Mouse (Mus musculus): ENCODE data around the gene Qtrt1.
"Not testable (repeated sequence)": the region's sequence is repeated elsewhere in the genome, so short reads cannot be mapped to it uniquely, and the experiment has no call there.

Qtrt1 gene

GRCm38 (mm10) chr9:21450270-21450669 is 38.6 kb downstream of the Qtrt1 start:
- no peak for DNase-seq (ENCODE audit: low spot score)

GRCm38 (mm10) chr9:21451391-21451790 is 39.8 kb downstream of the Qtrt1 start:
- DNase-seq (ENCODE audit: low spot score): no peak

DNA sequence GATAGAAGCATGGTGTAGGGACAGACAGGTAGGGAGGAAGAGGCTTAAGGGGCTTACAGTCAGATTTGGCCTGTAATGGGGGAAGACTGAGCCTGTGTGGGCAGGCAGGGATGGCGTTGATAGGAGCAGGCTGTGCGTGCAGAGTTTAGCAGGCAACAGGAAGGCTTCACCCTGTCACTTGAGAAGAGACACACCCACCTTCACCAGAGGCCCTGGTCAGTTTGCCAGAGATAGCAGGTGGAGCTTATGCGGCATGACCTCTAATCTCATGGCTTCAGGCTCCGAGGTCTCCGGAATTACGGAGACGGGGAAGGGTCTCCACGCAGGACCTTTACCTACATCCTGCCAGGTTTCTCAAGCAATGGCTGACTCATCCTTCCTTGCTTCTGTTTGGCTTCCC is 40.2 kb downstream of the Qtrt1 start:
- DNase-seq (ENCODE audit: low spot score): no peak

DNA sequence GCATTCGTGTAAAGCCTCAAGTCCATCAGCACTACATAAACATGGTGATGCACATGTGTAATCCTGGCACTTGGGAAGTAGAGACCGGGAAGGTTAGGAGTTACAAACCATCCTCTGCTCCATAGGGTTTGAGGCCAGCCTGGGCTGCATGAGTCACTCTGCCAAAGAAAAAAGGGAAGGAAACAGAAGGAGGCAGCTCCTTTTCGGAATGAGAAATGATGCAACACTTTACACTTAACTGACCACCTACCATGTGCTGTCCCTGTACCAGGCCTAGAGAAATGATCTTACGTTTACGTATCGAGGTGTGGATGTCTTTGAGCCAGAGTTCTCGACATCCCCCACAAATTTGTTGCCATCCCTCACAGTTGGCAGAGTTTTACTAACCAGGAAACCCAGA is 41.4 kb downstream of the Qtrt1 start:
- DNase-seq (ENCODE audit: low spot score): no peak

- no peak for DNase-seq (ENCODE audit: low spot score)
These were observed 41.8 kb downstream of the Qtrt1 start for GRCm38 (mm10) chr9:21453459-21453858.

DNA sequence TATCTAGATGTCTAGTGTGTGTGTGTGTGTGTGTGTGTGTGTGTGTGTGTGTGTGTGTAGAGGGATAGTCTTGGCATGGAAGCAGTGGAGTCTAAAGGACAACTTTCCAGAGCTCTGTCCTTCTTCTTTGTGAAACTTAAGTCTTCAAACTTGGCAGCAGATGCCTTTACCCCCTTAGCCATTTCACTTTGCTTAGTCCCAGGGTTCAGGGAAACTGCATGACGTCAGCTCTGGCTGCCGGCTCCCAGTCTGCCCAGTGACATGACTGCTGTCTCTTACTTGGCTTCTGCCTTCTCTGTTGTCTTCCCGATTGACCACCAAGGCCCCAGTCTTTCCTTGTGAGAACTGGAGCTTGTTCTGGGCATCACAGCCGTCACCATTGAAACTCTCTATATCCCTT is 42.9 kb downstream of the Qtrt1 start:
- no peak for DNase-seq (ENCODE audit: low spot score)

GRCm38 (mm10) chr9:21455103-21455770 is 43.6 kb downstream of the Qtrt1 start:
- DNase-seq (ENCODE audit: low spot score): no peak

DNA sequence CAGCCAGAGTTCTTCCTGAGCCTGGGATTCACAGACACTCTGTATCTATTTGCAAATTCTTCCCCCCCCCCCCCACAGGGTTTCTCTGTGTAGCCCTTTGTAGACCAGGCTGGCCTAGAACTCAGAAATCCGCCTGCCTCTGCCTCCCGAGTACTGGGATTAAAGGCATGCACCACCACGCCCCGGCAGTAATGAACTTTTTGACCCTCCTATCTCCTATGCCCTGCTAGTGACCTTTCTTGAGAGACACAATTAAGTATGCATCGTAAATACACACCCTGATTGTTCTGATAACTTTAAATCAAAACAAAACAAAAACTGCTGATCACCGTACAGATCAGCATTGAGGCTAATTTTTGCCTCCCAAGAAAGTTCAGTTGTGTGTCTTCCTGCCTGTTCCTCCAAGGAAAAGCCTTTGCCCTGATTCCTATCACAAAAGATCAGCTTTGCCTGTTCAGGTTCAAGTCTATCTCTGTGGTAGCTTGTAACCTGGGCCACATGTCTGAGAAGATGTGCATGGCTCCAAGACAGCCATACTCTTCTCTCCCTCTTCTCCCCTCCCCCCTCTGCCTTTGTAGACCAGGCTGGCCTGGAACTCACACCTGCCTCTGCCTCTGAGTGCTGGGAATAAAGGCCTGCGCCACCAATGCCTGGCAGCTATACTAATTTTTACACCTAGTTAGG is 44.8 kb downstream of the Qtrt1 start:
- DNase-seq (ENCODE audit: low spot score): no peak

DNA sequence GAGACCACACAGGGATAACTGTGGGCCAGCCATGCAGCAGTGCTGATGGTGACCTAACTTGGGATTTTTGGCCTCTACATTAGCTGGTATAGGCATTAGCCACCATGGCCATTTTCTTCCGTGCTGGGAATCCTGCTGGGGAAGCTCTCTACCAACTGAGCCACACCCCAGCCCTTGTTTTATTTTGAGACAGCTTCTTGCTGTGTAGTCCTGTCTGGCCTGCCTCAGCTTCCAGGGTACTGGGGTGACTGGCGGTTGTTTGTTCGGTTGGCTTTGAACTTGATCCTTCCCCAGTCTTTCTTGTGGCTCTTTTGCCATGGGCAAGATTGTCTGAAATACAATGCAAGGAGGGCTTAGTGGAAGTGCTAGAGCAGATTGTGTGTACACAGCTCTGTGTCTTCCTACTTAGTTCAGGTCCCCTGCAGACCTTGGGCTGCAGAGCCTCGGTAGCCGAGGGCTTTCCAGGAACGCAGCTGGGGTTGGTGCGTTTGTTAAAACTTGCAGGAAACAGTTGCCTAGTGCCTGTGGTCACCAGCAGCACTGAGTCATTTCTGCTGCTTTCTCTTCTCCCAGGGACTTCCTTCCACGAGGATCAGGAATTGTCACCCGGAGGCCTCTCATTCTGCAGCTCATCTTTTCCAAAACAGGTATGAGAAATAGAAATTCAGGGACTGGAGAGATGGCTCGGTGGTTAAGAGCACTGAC is 45.4 kb downstream of the Qtrt1 start:
- DNase-seq (ENCODE audit: low spot score): no peak

DNA sequence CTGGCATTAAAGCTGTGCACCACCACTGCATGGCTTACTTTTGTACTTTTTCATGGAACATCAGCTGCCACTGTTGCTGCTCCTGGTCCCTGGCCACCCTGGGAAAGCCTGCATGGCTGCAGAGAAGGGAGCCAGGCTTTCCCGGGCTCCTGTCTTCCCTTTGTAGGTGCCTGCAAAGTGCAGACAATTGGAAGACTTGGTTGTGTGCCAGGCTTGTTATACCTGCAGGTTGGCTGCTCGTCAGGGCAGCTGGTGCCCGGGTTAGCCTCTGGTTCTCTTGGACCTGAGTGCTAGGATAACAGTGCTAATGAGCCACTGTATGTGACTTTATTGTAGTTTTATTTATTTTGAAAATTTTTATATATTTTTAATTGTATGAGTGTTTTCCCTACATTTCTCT is 47.2 kb downstream of the Qtrt1 start:
- DNase-seq (ENCODE audit: low spot score): no peak

GRCm38 (mm10) chr9:21460400-21460940 is 48.8 kb downstream of the Qtrt1 start:
- DNase-seq (ENCODE audit: low spot score): no peak

GRCm38 (mm10) chr9:21463138-21463590 is 51.5 kb downstream of the Qtrt1 start:
- no peak for DNase-seq (ENCODE audit: low spot score)

- DNase-seq (ENCODE audit: low spot score): no peak
These were observed 52.3 kb downstream of the Qtrt1 start for GRCm38 (mm10) chr9:21463766-21464564.

DNA sequence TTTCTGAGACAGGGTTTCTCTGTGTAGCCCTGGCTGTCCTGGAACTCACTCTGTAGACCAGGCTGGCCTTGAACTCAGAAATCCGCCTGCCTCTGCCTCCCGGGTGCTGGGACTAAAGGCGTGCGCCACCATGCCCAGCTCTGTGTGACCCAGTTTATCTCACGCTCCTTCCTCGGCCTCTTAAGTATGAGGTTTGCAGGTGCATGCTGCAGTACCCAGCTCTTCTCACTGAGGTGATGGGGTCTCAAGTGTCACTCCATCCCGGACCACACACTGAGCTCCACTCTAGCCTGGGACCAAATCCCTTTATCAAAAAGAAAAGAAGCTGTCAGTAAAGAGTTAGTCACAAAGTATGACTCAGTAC is 52.9 kb downstream of the Qtrt1 start:
- not testable (repeated sequence) for DNase-seq (ENCODE audit: low spot score)

GRCm38 (mm10) chr9:21469032-21470024 is 57.7 kb downstream of the Qtrt1 start:
- DNase-seq (ENCODE audit: low spot score): peak; percentile 49
